Mouse (Mus musculus): ENCODE data around the gene Gas2l1. TPM values are rescaled to one million over a fixed set of nuclear protein-coding genes. Genes with fewer than 3 reads are reported as not detected.
A peak's percentile ranks its signal among the peaks of the same experiment; 100 is the strongest.

Gene Gas2l1
- polyA plus RNA-seq, 1 experiment: 28.4 TPM

- Histone ChIP-seq H3K9ac (ENCODE audit: low read depth, poor library complexity, severe bottlenecking) (peak overlapping the region; percentile 99; the same call in 1 of the 2 replicates), H3K27me3 (ENCODE audit: control insufficient read depth, insufficient read depth, low read length, poor library complexity, severe bottlenecking) (no peaks in the 10 kb centered on the region), H3K4me1 (ENCODE audit: control insufficient read depth, insufficient read depth, low read length) (peaks cover 3% of the 10 kb centered on the region), H3K4me3 (ENCODE audit: low read depth, low read length) (peak overlapping the region; percentile 42), H3K36me3 (ENCODE audit: control insufficient read depth, insufficient read depth, low read length, poor library complexity, severe bottlenecking) (peaks cover 4% of the 10 kb centered on the region), H3K27ac (ENCODE audit: insufficient read depth, low read length) (peak overlapping the region; percentile 13), H3K9me3 (replicated peaks; ENCODE audit: control insufficient read depth, insufficient read depth, low read length, poor library complexity, severe bottlenecking) (no peaks in the 10 kb centered on the region)
- TF ChIP-seq POLR2A (IDR thresholded peaks at IDR 0.05; ENCODE audit: insufficient read depth, low read length) (no peak), EP300 (IDR thresholded peaks at IDR 0.05; ENCODE audit: insufficient read depth, low read depth, low read length) (no peak), CTCF (IDR thresholded peaks at IDR 0.05; ENCODE audit: low read depth, low read length) (no peak)
Measured at GRCm38 (mm10) chr11:5100801-5101200, 35.7 kb upstream of the Gas2l1 start.

GRCm38 (mm10) chr11:5100283-5100682, 35.2 kb upstream of the Gas2l1 start:
- Histone ChIP-seq H3K4me1 (ENCODE audit: control insufficient read depth, insufficient read depth, low read length) (peaks cover 3% of the 10 kb centered on the region), H3K9me3 (replicated peaks; ENCODE audit: control insufficient read depth, insufficient read depth, low read length, poor library complexity, severe bottlenecking) (no peaks in the 10 kb centered on the region), H3K9ac (ENCODE audit: low read depth, poor library complexity, severe bottlenecking) (peak overlapping the region; percentile 99), H3K27me3 (ENCODE audit: control insufficient read depth, insufficient read depth, low read length, poor library complexity, severe bottlenecking) (no peaks in the 10 kb centered on the region), H3K36me3 (ENCODE audit: control insufficient read depth, insufficient read depth, low read length, poor library complexity, severe bottlenecking) (peaks cover 4% of the 10 kb centered on the region), H3K4me3 (ENCODE audit: low read depth, low read length) (peak overlapping the region; percentile 80), H3K27ac (ENCODE audit: insufficient read depth, low read length) (peak overlapping the region; percentile 45)
- TF ChIP-seq EP300 (IDR thresholded peaks at IDR 0.05; ENCODE audit: insufficient read depth, low read depth, low read length) (no peak), POLR2A (IDR thresholded peaks at IDR 0.05; ENCODE audit: insufficient read depth, low read length) (no peak), CTCF (IDR thresholded peaks at IDR 0.05; ENCODE audit: low read depth, low read length) (no peak)

GRCm38 (mm10) chr11:5099576-5100183, 34.6 kb upstream of the Gas2l1 start:
- peak overlapping the region; percentile 80 for H3K4me3 ChIP-seq (ENCODE audit: low read depth, low read length)
- peaks cover 3% of the 10 kb centered on the region for H3K4me1 ChIP-seq (ENCODE audit: control insufficient read depth, insufficient read depth, low read length)
- TF ChIP-seq EP300 (IDR thresholded peaks at IDR 0.05; ENCODE audit: insufficient read depth, low read depth, low read length): 0 out of 2 replicates have a peak, but pooled peaks have one; percentile 13
- no peak for TF ChIP-seq CTCF (IDR thresholded peaks at IDR 0.05; ENCODE audit: low read depth, low read length)
- no peaks in the 10 kb centered on the region for H3K9me3 ChIP-seq (replicated peaks; ENCODE audit: control insufficient read depth, insufficient read depth, low read length, poor library complexity, severe bottlenecking)
- H3K36me3 ChIP-seq (ENCODE audit: control insufficient read depth, insufficient read depth, low read length, poor library complexity, severe bottlenecking): peaks cover 4% of the 10 kb centered on the region
- peak overlapping the region; percentile 99 for H3K9ac ChIP-seq (ENCODE audit: low read depth, poor library complexity, severe bottlenecking)
- H3K27ac ChIP-seq (ENCODE audit: insufficient read depth, low read length): peak overlapping the region; percentile 57
- H3K27me3 ChIP-seq (ENCODE audit: control insufficient read depth, insufficient read depth, low read length, poor library complexity, severe bottlenecking): no peaks in the 10 kb centered on the region

- TF ChIP-seq CTCF (IDR thresholded peaks at IDR 0.05; ENCODE audit: low read depth, low read length): no peak
- peak; percentile 54; the same call in 1 of the 2 replicates for TF ChIP-seq EP300 (IDR thresholded peaks at IDR 0.05; ENCODE audit: insufficient read depth, low read depth, low read length)
- peak; percentile 67 for TF ChIP-seq POLR2A (IDR thresholded peaks at IDR 0.05; ENCODE audit: insufficient read depth, low read length)
- Histone ChIP-seq H3K4me3 (ENCODE audit: low read depth, low read length) (peak within 1 kb of the TSS; percentile 80), H3K27me3 (ENCODE audit: control insufficient read depth, insufficient read depth, low read length, poor library complexity, severe bottlenecking) (no peaks in the 10 kb centered on the region), H3K9me3 (replicated peaks; ENCODE audit: control insufficient read depth, insufficient read depth, low read length, poor library complexity, severe bottlenecking) (no peaks in the 10 kb centered on the region), H3K27ac (ENCODE audit: insufficient read depth, low read length) (peak within 1 kb of the TSS; percentile 57), H3K36me3 (ENCODE audit: control insufficient read depth, insufficient read depth, low read length, poor library complexity, severe bottlenecking) (peaks cover 6% of the 10 kb centered on the region), H3K9ac (ENCODE audit: low read depth, poor library complexity, severe bottlenecking) (peak within 1 kb of the TSS; percentile 99), H3K4me1 (ENCODE audit: control insufficient read depth, insufficient read depth, low read length) (peaks cover 3% of the 10 kb centered on the region)
Measured at GRCm38 (mm10) chr11:5098736-5099542, 33.8 kb upstream of the Gas2l1 start, which contains the start of the genes Rhbdd3 and Ewsr1. Gene Rhbdd3, plus strand, starts transcription at chr11:5098926. Gene Ewsr1, minus strand, starts transcription at chr11:5099266.

GRCm38 (mm10) chr11:5098035-5098735, 33.1 kb upstream of the Gas2l1 start:
- peaks cover 11% of the 10 kb centered on the region for H3K36me3 ChIP-seq (ENCODE audit: control insufficient read depth, insufficient read depth, low read length, poor library complexity, severe bottlenecking)
- H3K4me3 ChIP-seq (ENCODE audit: low read depth, low read length): peak overlapping the region; percentile 80
- no peaks in the 10 kb centered on the region for H3K27me3 ChIP-seq (ENCODE audit: control insufficient read depth, insufficient read depth, low read length, poor library complexity, severe bottlenecking)
- H3K9me3 ChIP-seq (replicated peaks; ENCODE audit: control insufficient read depth, insufficient read depth, low read length, poor library complexity, severe bottlenecking): no peaks in the 10 kb centered on the region
- H3K27ac ChIP-seq (ENCODE audit: insufficient read depth, low read length): peak overlapping the region; percentile 37
- peak overlapping the region; percentile 99 for H3K9ac ChIP-seq (ENCODE audit: low read depth, poor library complexity, severe bottlenecking)
- TF ChIP-seq EP300 (IDR thresholded peaks at IDR 0.05; ENCODE audit: insufficient read depth, low read depth, low read length) (no peak), POLR2A (IDR thresholded peaks at IDR 0.05; ENCODE audit: insufficient read depth, low read length) (no peak), CTCF (IDR thresholded peaks at IDR 0.05; ENCODE audit: low read depth, low read length) (no peak)
- peaks cover 3% of the 10 kb centered on the region for H3K4me1 ChIP-seq (ENCODE audit: control insufficient read depth, insufficient read depth, low read length)
